Mouse (Mus musculus): Measurements from ENCODE around the gene Mylip. TPM values are rescaled to one million over a fixed set of nuclear protein-coding genes. Genes with fewer than 3 reads are reported as not detected.
A peak's percentile ranks its signal among the peaks of the same experiment; 100 is the strongest.

Gene Mylip
- polyA plus RNA-seq, 1 experiment from 2014 or later, result 6.3 TPM

DNA sequence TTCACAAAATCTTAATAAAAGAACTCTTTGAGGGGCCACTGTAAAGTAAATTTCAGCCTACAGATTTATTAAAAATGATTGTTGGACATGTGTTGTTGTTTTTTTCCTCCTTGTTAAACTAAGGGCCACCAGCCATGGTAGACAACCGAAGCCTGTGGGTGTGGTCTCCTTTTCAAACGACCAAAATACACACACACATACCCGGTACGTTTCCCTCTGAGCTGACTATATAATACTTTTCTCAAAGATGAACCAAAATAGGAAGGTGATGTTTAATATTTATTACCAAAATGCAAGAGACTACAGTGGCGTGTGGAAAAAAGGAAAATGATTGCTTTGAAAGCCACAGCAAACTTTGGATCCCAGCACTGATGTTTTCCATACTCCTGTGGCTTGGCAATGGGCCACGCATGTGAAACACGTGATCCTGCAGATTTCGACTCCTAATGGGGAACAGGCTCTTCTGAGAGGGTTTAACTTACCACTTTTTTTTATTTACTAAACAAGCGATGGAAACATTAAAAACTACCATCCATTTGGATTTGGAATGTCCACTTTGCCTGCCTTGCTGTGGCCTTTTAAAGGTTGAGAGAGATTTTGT is 2.4 kb downstream of the Mylip start:
- WGBS, result 39% methylated on average over 9 of the region's 9 CpGs
- Histone ChIP-seq H3K4me3 (peak overlapping the region; percentile 86), H3K4me2 (peak overlapping the region; percentile 100), H3K27me3 (replicated peaks) (no peaks in the 10 kb centered on the region), H3K4me1 (replicated peaks) (peaks cover 46% of the 10 kb centered on the region), H3K27ac (ENCODE audit: poor library complexity, severe bottlenecking) (peak overlapping the region; percentile 48), H3K9me3 (replicated peaks) (no peaks in the 10 kb centered on the region), H3K9ac (no peak overlapping the region), H3K36me3 (no peaks in the 10 kb centered on the region)
- ATAC-seq (ENCODE audit: insufficient number of reproducible peaks, low FRiP score), result no peak

DNA sequence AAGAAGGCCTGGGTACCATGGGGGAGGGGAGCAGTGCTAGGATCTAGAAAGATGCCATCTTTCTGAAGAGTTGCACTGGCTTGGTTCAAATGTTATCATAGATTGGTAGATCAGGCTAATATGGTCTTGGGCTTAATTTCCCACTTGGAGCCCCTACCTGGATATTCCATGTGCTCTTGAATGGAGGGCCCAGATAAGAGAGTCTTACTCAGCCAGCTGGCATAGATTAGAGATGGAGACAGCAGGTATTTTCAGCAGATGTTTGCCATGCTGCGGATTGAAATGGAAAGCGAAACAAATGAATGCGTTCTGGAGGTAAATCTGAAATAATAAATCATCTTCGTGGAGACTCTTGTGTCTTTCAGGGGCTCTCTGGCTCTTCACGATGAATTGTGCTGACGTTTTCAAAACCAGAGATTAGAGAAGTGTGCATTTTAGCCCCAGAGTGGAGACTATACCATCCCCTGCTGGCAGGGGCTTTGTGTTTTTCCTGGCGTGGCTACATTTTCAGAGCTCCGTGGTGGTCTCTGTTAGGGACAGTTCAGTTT is 4.8 kb downstream of the Mylip start:
- no peaks in the 10 kb centered on the region for H3K36me3 ChIP-seq
- peaks cover 46% of the 10 kb centered on the region for H3K4me1 ChIP-seq (replicated peaks)
- H3K9me3 ChIP-seq (replicated peaks), result no peaks in the 10 kb centered on the region
- no peak overlapping the region for H3K27ac ChIP-seq (ENCODE audit: poor library complexity, severe bottlenecking)
- H3K4me3 ChIP-seq, result no peak overlapping the region
- no peaks in the 10 kb centered on the region for H3K27me3 ChIP-seq (replicated peaks)
- H3K4me2 ChIP-seq, result no peak overlapping the region
- H3K9ac ChIP-seq, result no peak overlapping the region
- 71% methylated on average over 8 of the region's 8 CpGs for WGBS
- ATAC-seq (ENCODE audit: insufficient number of reproducible peaks, low FRiP score), result no peak

DNA sequence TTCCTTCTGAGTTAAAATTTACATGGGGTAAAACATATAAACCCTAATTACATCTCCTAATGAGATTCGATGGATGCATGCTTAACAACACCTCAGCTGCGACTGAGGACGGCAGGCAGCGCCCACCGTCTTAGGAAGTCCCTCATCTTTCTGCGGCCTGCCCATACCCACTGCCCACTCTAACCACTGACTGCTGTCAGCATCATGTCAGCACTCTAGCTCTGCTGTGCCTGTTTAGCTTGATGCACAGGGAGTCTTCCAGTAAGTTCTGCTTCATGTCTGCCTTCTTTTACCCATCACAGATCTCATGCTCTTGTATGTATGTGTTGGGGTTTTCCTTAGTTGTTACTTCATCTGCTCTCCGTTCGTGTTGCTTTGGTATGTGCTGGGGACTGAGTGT is 7.2 kb downstream of the Mylip start:
- Histone ChIP-seq H3K4me1 (replicated peaks) (peaks cover 29% of the 10 kb centered on the region), H3K27me3 (replicated peaks) (no peaks in the 10 kb centered on the region), H3K4me3 (no peak overlapping the region), H3K27ac (ENCODE audit: poor library complexity, severe bottlenecking) (no peak overlapping the region), H3K36me3 (no peaks in the 10 kb centered on the region), H3K9ac (no peak overlapping the region), H3K4me2 (no peak overlapping the region), H3K9me3 (replicated peaks) (no peaks in the 10 kb centered on the region)
- 83% methylated on average over 8 of the region's 8 CpGs for WGBS
- ATAC-seq (ENCODE audit: insufficient number of reproducible peaks, low FRiP score), result no peak

DNA sequence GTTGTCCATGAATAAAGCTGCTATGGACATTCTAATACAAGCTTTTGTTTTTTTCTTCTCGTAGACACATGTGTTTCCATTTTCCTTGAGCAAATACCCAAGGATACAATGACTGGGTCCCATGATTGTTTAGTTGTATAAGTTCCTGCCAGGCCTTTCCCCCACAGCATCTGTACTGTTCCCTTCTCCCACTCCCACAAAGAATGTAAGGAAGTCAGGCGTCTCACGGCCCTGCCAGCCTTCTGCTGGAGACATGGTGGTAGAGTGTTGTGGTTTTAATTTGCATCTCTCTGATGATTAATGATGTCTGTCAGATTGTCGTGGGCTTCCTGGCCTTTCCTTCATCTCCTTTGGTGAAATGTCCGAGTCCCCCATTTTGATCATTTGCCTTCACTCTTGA is 7.7 kb downstream of the Mylip start:
- H3K27me3 ChIP-seq (replicated peaks), result no peaks in the 10 kb centered on the region
- no peak for ATAC-seq (ENCODE audit: insufficient number of reproducible peaks, low FRiP score)
- H3K4me3 ChIP-seq, result no peak overlapping the region
- no peak overlapping the region for H3K9ac ChIP-seq
- no peak overlapping the region for H3K4me2 ChIP-seq
- H3K36me3 ChIP-seq, result no peaks in the 10 kb centered on the region
- H3K27ac ChIP-seq (ENCODE audit: poor library complexity, severe bottlenecking), result no peak overlapping the region
- H3K9me3 ChIP-seq (replicated peaks), result no peaks in the 10 kb centered on the region
- H3K4me1 ChIP-seq (replicated peaks), result peaks cover 27% of the 10 kb centered on the region
- WGBS, result 59% methylated on average over 5 of the region's 5 CpGs

GRCm38 (mm10) chr13:45397896-45398805 is 8.6 kb downstream of the Mylip start:
- Histone ChIP-seq H3K4me2 (no peak overlapping the region), H3K9me3 (replicated peaks) (no peaks in the 10 kb centered on the region), H3K27ac (ENCODE audit: poor library complexity, severe bottlenecking) (no peak overlapping the region), H3K4me3 (no peak overlapping the region), H3K27me3 (replicated peaks) (no peaks in the 10 kb centered on the region), H3K4me1 (replicated peaks) (peaks cover 21% of the 10 kb centered on the region), H3K36me3 (no peaks in the 10 kb centered on the region), H3K9ac (no peak overlapping the region)
- no peak for ATAC-seq (ENCODE audit: insufficient number of reproducible peaks, low FRiP score)
- 82% methylated on average over 17 of the region's 21 CpGs for WGBS

- no peak overlapping the region for H3K4me3 ChIP-seq
- no peak overlapping the region for H3K9ac ChIP-seq
- no peak overlapping the region for H3K4me2 ChIP-seq
- H3K27ac ChIP-seq (ENCODE audit: poor library complexity, severe bottlenecking), result no peak overlapping the region
- H3K9me3 ChIP-seq (replicated peaks), result no peaks in the 10 kb centered on the region
- no peaks in the 10 kb centered on the region for H3K27me3 ChIP-seq (replicated peaks)
- ATAC-seq (ENCODE audit: insufficient number of reproducible peaks, low FRiP score), result no peak
- H3K4me1 ChIP-seq (replicated peaks), result peaks cover 15% of the 10 kb centered on the region; the same call in 1 of the 2 replicates
- 80% methylated on average over 7 of the region's 7 CpGs for WGBS
- peaks cover 12% of the 10 kb centered on the region for H3K36me3 ChIP-seq
These were observed 11.2 kb downstream of the Mylip start for GRCm38 (mm10) chr13:45400700-45401099.

DNA sequence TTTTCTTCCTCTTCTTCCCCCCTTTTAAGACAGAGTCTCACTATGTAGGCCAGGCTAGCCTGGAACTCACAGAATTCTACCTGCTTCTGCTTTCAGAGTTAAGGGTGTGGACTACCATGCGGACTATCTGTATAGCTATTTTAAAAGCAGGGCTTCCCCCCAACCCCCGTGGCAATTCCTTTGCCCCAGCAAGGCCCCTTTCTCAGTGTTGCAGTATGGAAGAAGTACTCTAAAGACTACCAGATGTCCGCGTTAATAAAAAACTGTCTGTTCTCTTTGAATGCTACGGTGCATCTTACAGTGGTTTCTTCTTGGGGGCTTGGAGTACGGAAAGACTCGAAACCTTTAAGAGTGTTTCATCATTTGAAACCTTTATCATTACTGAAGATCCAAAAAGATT is 12.3 kb downstream of the Mylip start:
- H3K4me1 ChIP-seq (replicated peaks), result peaks cover 20% of the 10 kb centered on the region

GRCm38 (mm10) chr13:45402316-45403039 is 12.9 kb downstream of the Mylip start:
- no peaks in the 10 kb centered on the region for H3K27me3 ChIP-seq (replicated peaks)
- H3K9ac ChIP-seq, result no peak overlapping the region
- no peak for ATAC-seq (ENCODE audit: insufficient number of reproducible peaks, low FRiP score)
- peaks cover 18% of the 10 kb centered on the region for H3K4me1 ChIP-seq (replicated peaks)
- WGBS, result 67% methylated on average over 6 of the region's 7 CpGs
- H3K9me3 ChIP-seq (replicated peaks), result no peaks in the 10 kb centered on the region
- H3K4me2 ChIP-seq, result no peak overlapping the region
- no peak overlapping the region for H3K4me3 ChIP-seq
- H3K27ac ChIP-seq (ENCODE audit: poor library complexity, severe bottlenecking), result no peak overlapping the region
- peaks cover 26% of the 10 kb centered on the region for H3K36me3 ChIP-seq

More for the DNA sequence above, 12.3 kb downstream of the Mylip start:
- H3K4me2 ChIP-seq, result no peak overlapping the region
- no peak overlapping the region for H3K27ac ChIP-seq (ENCODE audit: poor library complexity, severe bottlenecking)
- H3K4me3 ChIP-seq, result no peak overlapping the region
- no peaks in the 10 kb centered on the region for H3K27me3 ChIP-seq (replicated peaks)
- ATAC-seq (ENCODE audit: insufficient number of reproducible peaks, low FRiP score), result no peak
- H3K9me3 ChIP-seq (replicated peaks), result no peaks in the 10 kb centered on the region
- no peak overlapping the region for H3K9ac ChIP-seq
- 76% methylated on average over 7 of the region's 7 CpGs for WGBS
- H3K36me3 ChIP-seq, result peaks cover 21% of the 10 kb centered on the region

- no peak overlapping the region for H3K9ac ChIP-seq
- peaks cover 44% of the 10 kb centered on the region for H3K36me3 ChIP-seq
- H3K4me2 ChIP-seq, result no peak overlapping the region
- H3K27me3 ChIP-seq (replicated peaks), result no peaks in the 10 kb centered on the region
- H3K27ac ChIP-seq (ENCODE audit: poor library complexity, severe bottlenecking), result no peak overlapping the region
- no peaks in the 10 kb centered on the region for H3K9me3 ChIP-seq (replicated peaks)
- peak; percentile 66 for ATAC-seq (ENCODE audit: insufficient number of reproducible peaks, low FRiP score)
- 81% methylated on average over 6 of the region's 6 CpGs for WGBS
- peaks cover 15% of the 10 kb centered on the region for H3K4me1 ChIP-seq (replicated peaks)
- H3K4me3 ChIP-seq, result no peak overlapping the region
These were observed 14.7 kb downstream of the Mylip start for GRCm38 (mm10) chr13:45404269-45404668.

DNA sequence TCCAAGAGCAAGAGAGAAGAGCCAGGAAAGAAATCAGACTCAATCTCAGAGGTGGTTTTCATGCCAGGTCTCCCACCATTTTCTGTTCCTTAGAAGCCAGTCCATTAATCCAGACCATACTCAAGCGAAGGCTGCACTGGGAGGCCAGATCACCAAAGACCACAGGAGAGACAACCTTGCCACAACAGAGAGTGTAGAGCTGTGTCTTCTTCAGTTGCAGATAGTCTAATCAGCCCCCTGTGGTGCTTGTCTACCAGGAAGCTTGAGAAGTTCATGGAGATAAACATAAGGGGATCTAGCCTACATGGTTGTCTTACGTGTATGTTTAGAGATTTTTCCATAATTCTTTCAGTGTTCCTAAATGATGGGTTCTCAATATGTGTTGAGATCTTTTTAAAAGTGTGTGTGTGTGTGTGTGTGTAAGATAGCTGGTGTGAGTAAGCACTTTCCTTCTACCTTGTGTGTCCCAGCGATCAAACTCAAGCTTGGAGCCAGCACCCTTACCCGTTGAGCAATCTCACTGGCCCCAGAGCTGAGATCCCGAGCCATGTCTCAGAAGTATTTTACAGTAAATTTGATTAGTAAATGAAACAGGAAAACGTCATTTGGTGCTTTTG is 15.8 kb downstream of the Mylip start:
- 85% methylated on average over 6 of the region's 6 CpGs for WGBS
- H3K27me3 ChIP-seq (replicated peaks), result no peaks in the 10 kb centered on the region
- peaks cover 54% of the 10 kb centered on the region for H3K36me3 ChIP-seq
- H3K4me1 ChIP-seq (replicated peaks), result peaks cover 15% of the 10 kb centered on the region
- no peak overlapping the region for H3K27ac ChIP-seq (ENCODE audit: poor library complexity, severe bottlenecking)
- no peak overlapping the region for H3K4me3 ChIP-seq
- H3K4me2 ChIP-seq, result no peak overlapping the region
- H3K9me3 ChIP-seq (replicated peaks), result no peaks in the 10 kb centered on the region
- no peak overlapping the region for H3K9ac ChIP-seq
- no peak for ATAC-seq (ENCODE audit: insufficient number of reproducible peaks, low FRiP score)
